Mouse (Mus musculus): Measurements from ENCODE around the gene Olfm2.

DNA sequence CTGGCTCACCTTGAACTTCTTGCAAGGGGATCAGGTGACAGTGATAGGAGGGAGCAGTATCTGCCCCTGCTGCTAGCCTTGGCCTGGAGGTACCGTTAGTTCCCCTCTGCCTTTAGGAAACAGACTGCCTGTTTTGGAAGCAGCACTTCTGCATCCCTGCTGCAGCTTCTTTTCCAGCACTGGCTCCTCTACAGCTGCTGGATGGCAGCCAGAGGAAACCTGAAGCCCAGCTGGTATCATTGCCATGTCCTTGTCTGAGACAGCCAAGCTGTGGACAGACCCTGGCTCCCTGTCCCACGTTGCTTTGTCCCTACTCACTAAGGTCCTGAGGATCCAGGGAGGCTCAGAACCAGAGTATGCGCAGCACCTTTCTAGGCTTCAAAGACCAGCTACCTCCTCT lies 88.6 kb downstream of the Olfm2 start:
- no peak for TF ChIP-seq CTCF (IDR thresholded peaks at IDR 0.05; ENCODE audit: low read depth)
- TF ChIP-seq EP300 (IDR thresholded peaks at IDR 0.05; ENCODE audit: low read depth), result no peak
